Mouse (Mus musculus) liver, embryonic 11.5 days (tissue): ENCODE measurements around the gene Mtus2. TPM values are rescaled to one million over a fixed set of nuclear protein-coding genes. Genes with fewer than 3 reads are reported as not detected.
A peak's percentile ranks its signal among the peaks of the same experiment; 100 is the strongest.

Source experiments
- ATAC-seq: fragments of 200-750 bp; cut with Nextera tagmentation; replicated peaks from 2 replicates; pipeline ENCODE4 v1.8.0; 2017; ENCODE audit warnings: moderate number of reproducible peaks, mild to moderate bottlenecking, moderate TSS enrichment, moderate library complexity; ENCODE audit not compliant: low FRiP score
- DNase-seq: peaks from one replicate; pipeline ENCODE4 v3.0.0-alpha.2; 2017; ENCODE audit warnings: low spot score
- H3K27ac ChIP-seq: fragments of 300-500 bp; sonication (generic); 2 replicates; pipeline ENCODE4 v1.5.1; 2014; ENCODE audit warnings: mild to moderate bottlenecking, low read depth, low read length, control low read depth
- H3K27me3 ChIP-seq: fragments of 300-500 bp; sonication (generic); replicated peaks from 2 replicates; pipeline ENCODE4 v1.6.1; 2014; ENCODE audit warnings: low read length, mixed read lengths; ENCODE audit not compliant: control insufficient read depth, insufficient read depth
- H3K36me3 ChIP-seq: fragments of 300-500 bp; sonication (generic); 2 replicates; pipeline ENCODE4 v1.6.1; 2014; ENCODE audit warnings: mild to moderate bottlenecking, low read length, moderate library complexity, mixed read lengths; ENCODE audit not compliant: control insufficient read depth, insufficient read depth
- H3K4me1 ChIP-seq: fragments of 300-500 bp; sonication (generic); replicated peaks from 2 replicates; pipeline ENCODE4 v1.6.1; 2014; ENCODE audit warnings: low read length, mixed read lengths; ENCODE audit not compliant: control insufficient read depth, insufficient read depth
- H3K4me2 ChIP-seq: fragments of 300-500 bp; sonication (generic); 2 replicates; pipeline ENCODE4 v1.6.1; 2014; ENCODE audit warnings: mild to moderate bottlenecking, control low read depth, moderate library complexity
- H3K4me3 ChIP-seq: fragments of 300-500 bp; sonication (generic); 2 replicates; pipeline ENCODE4 v1.5.1; 2014; ENCODE audit warnings: low read depth, low read length, control low read depth
- H3K9ac ChIP-seq: fragments of 300-500 bp; sonication (generic); 2 replicates; pipeline ENCODE4 v1.6.1; 2014; ENCODE audit warnings: low read depth, low read length, control low read depth
- H3K9me3 ChIP-seq: fragments of 300-500 bp; sonication (generic); 2 replicates; pipeline ENCODE4 v1.6.1; 2016; ENCODE audit warnings: low read length, inconsistent platforms, mixed read lengths; ENCODE audit not compliant: control insufficient read depth
- WGBS: fragments of 180-500 bp; shearing (Covaris S2); extraction: QIAGEN DNeasy Blood & Tissue Kit; methylation state at CpG from one replicate; pipeline ENCODE4 v1.1.7; 2014; 5-methylcytosine and 5-hydroxymethylcytosine counted together
- polyA plus RNA-seq: library from polyadenylated mRNA; unstranded; fragments of >200 nt; fragmentation: Nextera tagmentation; extraction: Ambion mirVana; gene quantifications from 2 replicates; pipeline ENCODE4 v1.2.1, GENCODE M21; 2014

Gene Mtus2
- polyA plus RNA-seq, 1 experiment from 2014 or later, result 3.9 TPM

GRCm38 (mm10) chr5:148264819-148265707, 307.9 kb downstream of the Mtus2 start:
- ATAC-seq, result no peak; the same call in 1 of the 2 replicates
- DNase-seq, result peak; percentile 54
- Histone ChIP-seq H3K4me3 (peak overlapping the region; percentile 48), H3K4me2 (peak overlapping the region; percentile 67), H3K27me3 (peaks cover 17% of the 10 kb centered on the region), H3K9ac (no peak overlapping the region; the same call in 1 of the 2 replicates), H3K4me1 (no peaks in the 10 kb centered on the region), H3K36me3 (no peaks in the 10 kb centered on the region), H3K9me3 (0 out of 2 replicates have a peak, but pooled peaks cover 2% of the 10 kb centered on the region), H3K27ac (no peak overlapping the region)
- under 1% methylated on average over 32 of the region's 32 CpGs for WGBS

- Histone ChIP-seq H3K36me3 (no peaks in the 10 kb centered on the region), H3K4me2 (no peak overlapping the region), H3K27me3 (peaks cover 17% of the 10 kb centered on the region), H3K9ac (no peak overlapping the region), H3K4me3 (no peak overlapping the region), H3K27ac (no peak overlapping the region), H3K4me1 (no peaks in the 10 kb centered on the region), H3K9me3 (0 out of 2 replicates have a peak, but pooled peaks cover 2% of the 10 kb centered on the region)
- no peak for ATAC-seq
- DNase-seq, result no peak
- WGBS, result 32% methylated on average over 2 of the region's 2 CpGs
Observed at GRCm38 (mm10) chr5:148266841-148267240, 309.7 kb downstream of the Mtus2 start.

GRCm38 (mm10) chr5:148267446-148267845, 310.3 kb downstream of the Mtus2 start:
- ATAC-seq (no peak), DNase-seq (no peak)
- H3K4me2 ChIP-seq, result no peak overlapping the region
- no peak overlapping the region for H3K27ac ChIP-seq
- no peaks in the 10 kb centered on the region for H3K4me1 ChIP-seq
- H3K9me3 ChIP-seq, result 0 out of 2 replicates have a peak, but pooled peaks cover 2% of the 10 kb centered on the region
- WGBS, result 52% methylated on average over 4 of the region's 4 CpGs
- H3K9ac ChIP-seq, result no peak overlapping the region
- no peaks in the 10 kb centered on the region for H3K36me3 ChIP-seq
- peaks cover 17% of the 10 kb centered on the region for H3K27me3 ChIP-seq
- H3K4me3 ChIP-seq, result no peak overlapping the region

DNA sequence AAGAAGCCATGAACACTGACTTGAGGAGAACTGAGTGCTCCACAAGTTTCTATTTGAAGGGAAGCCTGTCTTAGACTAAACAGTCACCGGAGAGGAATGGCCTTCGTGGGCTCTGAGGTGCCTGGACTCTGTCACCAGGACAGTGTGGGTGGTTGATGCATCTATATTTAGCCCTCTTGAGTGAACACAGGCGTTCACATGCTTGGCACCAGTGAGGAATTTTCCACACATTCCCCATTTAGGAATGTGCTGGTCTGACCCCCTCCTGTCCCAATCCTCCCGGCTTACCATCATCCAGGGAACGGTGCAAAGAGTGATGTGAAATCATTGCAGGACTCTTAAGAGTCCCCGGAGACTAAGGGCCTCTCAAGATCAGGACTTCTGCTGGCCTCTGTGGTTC, 314.9 kb downstream of the Mtus2 start:
- ATAC-seq, result no peak
- H3K4me1 ChIP-seq, result no peaks in the 10 kb centered on the region
- 67% methylated on average over 6 of the region's 6 CpGs for WGBS

DNA sequence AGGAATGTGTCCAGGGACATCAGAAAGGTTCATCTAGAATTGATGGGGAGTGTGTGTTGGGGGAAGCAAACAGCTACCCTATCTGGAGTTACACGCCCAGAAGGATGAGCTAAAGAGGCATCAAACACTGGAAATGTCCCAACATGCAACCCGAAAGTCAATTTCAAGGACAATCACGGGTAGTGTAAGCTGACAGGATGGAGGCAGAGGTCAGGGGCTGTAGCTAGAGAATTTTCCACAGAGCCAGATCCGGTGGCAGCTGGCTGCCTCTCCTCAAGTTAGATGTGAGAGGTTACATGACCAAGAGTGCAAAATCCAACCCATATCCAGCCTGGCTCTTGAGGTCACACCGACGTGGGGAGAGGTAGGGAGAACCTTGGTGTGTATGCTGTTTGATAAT, 315.7 kb downstream of the Mtus2 start:
- no peak overlapping the region for H3K4me3 ChIP-seq
- DNase-seq (no peak), ATAC-seq (no peak)
- no peaks in the 10 kb centered on the region for H3K4me1 ChIP-seq
- H3K9me3 ChIP-seq, result no peaks in the 10 kb centered on the region
- no peaks in the 10 kb centered on the region for H3K36me3 ChIP-seq
- H3K4me2 ChIP-seq, result no peak overlapping the region
- WGBS, result 78% methylated on average over 6 of the region's 6 CpGs
- no peak overlapping the region for H3K9ac ChIP-seq
- no peaks in the 10 kb centered on the region for H3K27me3 ChIP-seq
- no peak overlapping the region for H3K27ac ChIP-seq

More for the DNA sequence above, 314.9 kb downstream of the Mtus2 start:
- no peak overlapping the region for H3K27ac ChIP-seq
- no peak overlapping the region for H3K4me3 ChIP-seq
- no peaks in the 10 kb centered on the region for H3K9me3 ChIP-seq
- DNase-seq, result no peak
- H3K27me3 ChIP-seq, result no peaks in the 10 kb centered on the region
- H3K9ac ChIP-seq, result no peak overlapping the region
- no peaks in the 10 kb centered on the region for H3K36me3 ChIP-seq
- no peak overlapping the region for H3K4me2 ChIP-seq

GRCm38 (mm10) chr5:148278233-148278632, 321.1 kb downstream of the Mtus2 start:
- Histone ChIP-seq H3K36me3 (no peaks in the 10 kb centered on the region), H3K27me3 (no peaks in the 10 kb centered on the region), H3K9me3 (no peaks in the 10 kb centered on the region), H3K27ac (no peak overlapping the region), H3K4me2 (no peak overlapping the region), H3K4me1 (no peaks in the 10 kb centered on the region), H3K9ac (no peak overlapping the region), H3K4me3 (no peak overlapping the region)
- ATAC-seq (no peak), DNase-seq (no peak)
- 86% methylated on average over 8 of the region's 8 CpGs for WGBS

- H3K36me3 ChIP-seq, result no peaks in the 10 kb centered on the region
Observed at GRCm38 (mm10) chr5:148280321-148280720, 323.2 kb downstream of the Mtus2 start.

DNA sequence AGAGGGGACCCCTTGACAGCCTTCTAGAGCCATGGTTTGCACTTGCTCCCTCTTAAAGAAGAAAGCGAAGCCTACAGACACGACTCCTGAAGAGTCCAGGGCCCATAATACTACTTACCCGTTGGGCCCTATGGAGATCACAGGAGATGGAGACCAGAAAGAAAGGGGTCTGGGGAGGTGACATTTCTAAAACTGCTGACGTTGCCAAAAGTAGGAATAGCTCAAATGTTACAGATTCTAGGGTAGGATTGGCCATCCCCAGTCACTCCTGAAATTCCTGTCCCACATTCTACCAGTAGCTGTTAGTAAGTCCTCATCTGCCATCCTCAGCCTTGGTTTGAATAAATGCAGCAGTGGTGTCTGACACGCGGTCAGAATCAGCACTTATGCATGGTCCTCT, 325.0 kb downstream of the Mtus2 start:
- ATAC-seq, result no peak
- no peak for DNase-seq
- Histone ChIP-seq H3K9ac (no peak overlapping the region), H3K9me3 (no peaks in the 10 kb centered on the region), H3K27me3 (no peaks in the 10 kb centered on the region), H3K4me1 (no peaks in the 10 kb centered on the region), H3K4me2 (no peak overlapping the region), H3K4me3 (no peak overlapping the region), H3K36me3 (no peaks in the 10 kb centered on the region), H3K27ac (no peak overlapping the region)
- 73% methylated on average over 6 of the region's 6 CpGs for WGBS

More at GRCm38 (mm10) chr5:148280321-148280720, 323.2 kb downstream of the Mtus2 start:
- H3K4me2 ChIP-seq, result no peak overlapping the region
- H3K27ac ChIP-seq, result no peak overlapping the region
- DNase-seq, result no peak
- no peak overlapping the region for H3K4me3 ChIP-seq
- no peaks in the 10 kb centered on the region for H3K9me3 ChIP-seq
- no peaks in the 10 kb centered on the region for H3K27me3 ChIP-seq
- H3K9ac ChIP-seq, result no peak overlapping the region
- no peaks in the 10 kb centered on the region for H3K4me1 ChIP-seq
- ATAC-seq, result no peak
- WGBS, result 72% methylated on average over 5 of the region's 5 CpGs

GRCm38 (mm10) chr5:148282631-148283030, 325.5 kb downstream of the Mtus2 start:
- H3K9ac ChIP-seq, result no peak overlapping the region
- no peak overlapping the region for H3K27ac ChIP-seq
- no peaks in the 10 kb centered on the region for H3K27me3 ChIP-seq
- DNase-seq (no peak), ATAC-seq (no peak)
- H3K36me3 ChIP-seq, result no peaks in the 10 kb centered on the region
- H3K4me3 ChIP-seq, result no peak overlapping the region
- H3K4me1 ChIP-seq, result no peaks in the 10 kb centered on the region
- 88% methylated on average over 5 of the region's 5 CpGs for WGBS
- no peaks in the 10 kb centered on the region for H3K9me3 ChIP-seq
- no peak overlapping the region for H3K4me2 ChIP-seq
